Mouse (Mus musculus): ENCODE data around the gene Cdx2. TPM values are rescaled to one million over a fixed set of nuclear protein-coding genes. Genes with fewer than 3 reads are reported as not detected.

Gene Cdx2
- total RNA-seq, 4 experiments from 2014 or later, result not detected

GRCm38 (mm10) chr5:147315432-147316075, 8.5 kb upstream of the Cdx2 start:
- DNase-seq (ENCODE audit: low spot score), result no peak

GRCm38 (mm10) chr5:147314646-147315431, 7.8 kb upstream of the Cdx2 start:
- DNase-seq (ENCODE audit: low spot score), result no peak

GRCm38 (mm10) chr5:147312830-147313685, 6.0 kb upstream of the Cdx2 start:
- DNase-seq (ENCODE audit: low spot score), result no peak

- no peak for DNase-seq (ENCODE audit: low spot score)
These were observed 2.7 kb upstream of the Cdx2 start for GRCm38 (mm10) chr5:147309786-147310185.

- DNase-seq (ENCODE audit: low spot score), result no peak
These were observed 1.4 kb upstream of the Cdx2 start for GRCm38 (mm10) chr5:147308451-147308850.

GRCm38 (mm10) chr5:147307398-147307785, 322 bp upstream of the Cdx2 start:
- no peak for DNase-seq (ENCODE audit: low spot score)

GRCm38 (mm10) chr5:147305856-147306637, 1.0 kb downstream of the Cdx2 start:
- DNase-seq (ENCODE audit: low spot score), result no peak

GRCm38 (mm10) chr5:147305166-147305565, 1.9 kb downstream of the Cdx2 start:
- no peak for DNase-seq (ENCODE audit: low spot score)

GRCm38 (mm10) chr5:147304276-147305155, 2.6 kb downstream of the Cdx2 start:
- no peak for DNase-seq (ENCODE audit: low spot score)

GRCm38 (mm10) chr5:147302746-147303400, 4.2 kb downstream of the Cdx2 start:
- DNase-seq (ENCODE audit: low spot score), result no peak

- no peak for DNase-seq (ENCODE audit: low spot score)
These were observed 4.9 kb downstream of the Cdx2 start for GRCm38 (mm10) chr5:147302141-147302540.

GRCm38 (mm10) chr5:147301781-147302070, 5.3 kb downstream of the Cdx2 start:
- DNase-seq (ENCODE audit: low spot score), result no peak

- DNase-seq (ENCODE audit: low spot score), result no peak
These were observed 5.9 kb downstream of the Cdx2 start for GRCm38 (mm10) chr5:147300917-147301780.

- no peak for DNase-seq (ENCODE audit: low spot score)
These were observed 7.1 kb downstream of the Cdx2 start for GRCm38 (mm10) chr5:147300001-147300363.

GRCm38 (mm10) chr5:147299255-147300000, 7.6 kb downstream of the Cdx2 start:
- DNase-seq (ENCODE audit: low spot score), result no peak

GRCm38 (mm10) chr5:147297249-147297648, 9.8 kb downstream of the Cdx2 start:
- DNase-seq (ENCODE audit: low spot score), result no peak

- DNase-seq (ENCODE audit: low spot score), result no peak
These were observed 12.9 kb downstream of the Cdx2 start for GRCm38 (mm10) chr5:147294121-147294520.

- DNase-seq (ENCODE audit: low spot score), result peak; percentile 7
These were observed 13.8 kb downstream of the Cdx2 start for GRCm38 (mm10) chr5:147293127-147293910.
